Mouse (Mus musculus): Measurements from ENCODE around the gene Nmu.
A peak's percentile ranks its signal among the peaks of the same experiment; 100 is the strongest.

Gene Nmu

DNA sequence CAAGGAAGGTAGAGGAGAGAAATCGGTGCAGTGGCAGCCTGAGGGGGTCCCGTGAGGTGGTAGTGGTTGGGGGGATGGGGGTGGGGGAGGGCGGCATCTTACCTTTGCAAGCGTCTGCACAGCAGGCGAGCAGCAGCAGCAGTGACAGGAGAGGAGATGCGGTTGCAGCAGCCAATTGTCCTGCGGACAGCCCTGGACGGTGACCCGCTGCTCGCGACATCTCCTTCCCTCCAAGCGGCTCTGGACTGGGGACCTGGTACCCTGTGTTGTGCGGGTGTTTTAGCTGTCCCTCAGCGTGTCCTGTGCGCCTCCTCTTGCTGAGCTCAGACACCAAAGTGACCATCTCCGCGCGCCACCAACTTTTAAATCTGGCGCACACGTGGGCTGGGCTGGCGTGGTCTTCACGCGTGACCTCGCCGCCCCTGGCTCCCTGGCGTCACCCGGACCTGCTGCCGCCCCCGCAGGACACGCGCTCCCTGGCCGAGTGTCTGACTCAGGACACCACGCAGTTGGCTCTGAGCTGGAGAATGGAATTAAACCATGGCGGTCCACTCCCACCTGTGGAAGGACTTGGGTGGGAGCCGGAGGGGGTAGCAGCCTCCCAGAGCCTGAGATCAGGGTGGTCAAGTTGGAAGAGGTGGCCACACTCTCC, at the start of gene Nmu:
Nmu (minus strand) TSS at position 336 of the 652 bp plus-strand sequence.
- DNase-seq = peak; percentile 18 to 27

DNA sequence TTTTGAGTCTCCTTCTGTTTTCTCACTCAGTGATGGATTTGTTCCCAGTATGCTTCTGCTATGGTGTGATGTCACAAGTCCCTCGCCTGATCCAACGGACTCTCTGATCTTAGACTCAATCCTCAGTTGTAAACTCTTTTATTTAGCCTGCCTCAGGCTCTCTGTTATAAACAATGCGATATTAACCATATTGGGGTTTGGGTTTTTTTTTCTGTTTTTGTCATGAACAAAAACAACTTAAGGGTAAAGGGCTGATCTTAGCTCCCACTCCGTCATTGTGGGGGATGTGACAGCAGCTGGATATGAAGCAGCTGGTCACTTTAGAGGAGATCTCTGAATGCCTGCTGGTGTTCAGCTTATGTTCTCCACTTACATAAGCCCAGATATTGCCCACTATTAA, 48.1 kb upstream of the Nmu start:
- DNase-seq = peak; percentile 29 to 47

DNA sequence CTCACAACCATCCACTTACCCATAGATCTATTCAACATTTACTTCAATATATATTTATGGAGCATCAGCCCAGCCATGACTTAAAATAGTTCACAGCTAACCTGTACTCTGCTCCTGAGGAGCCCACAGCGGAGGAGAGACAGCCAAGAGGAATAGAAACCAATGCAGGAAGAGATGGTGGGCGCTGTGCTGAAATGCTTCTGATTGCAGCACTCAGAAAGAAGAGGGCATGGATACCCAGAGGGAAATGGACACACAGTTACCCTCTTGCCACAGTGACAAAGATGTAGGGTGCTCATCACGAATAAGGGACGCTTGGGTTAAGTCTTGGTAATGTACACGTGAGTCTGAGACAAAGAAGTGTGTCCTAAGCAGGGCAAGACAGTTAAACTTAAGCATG, 30.8 kb upstream of the Nmu start:
- no peak for DNase-seq

DNA sequence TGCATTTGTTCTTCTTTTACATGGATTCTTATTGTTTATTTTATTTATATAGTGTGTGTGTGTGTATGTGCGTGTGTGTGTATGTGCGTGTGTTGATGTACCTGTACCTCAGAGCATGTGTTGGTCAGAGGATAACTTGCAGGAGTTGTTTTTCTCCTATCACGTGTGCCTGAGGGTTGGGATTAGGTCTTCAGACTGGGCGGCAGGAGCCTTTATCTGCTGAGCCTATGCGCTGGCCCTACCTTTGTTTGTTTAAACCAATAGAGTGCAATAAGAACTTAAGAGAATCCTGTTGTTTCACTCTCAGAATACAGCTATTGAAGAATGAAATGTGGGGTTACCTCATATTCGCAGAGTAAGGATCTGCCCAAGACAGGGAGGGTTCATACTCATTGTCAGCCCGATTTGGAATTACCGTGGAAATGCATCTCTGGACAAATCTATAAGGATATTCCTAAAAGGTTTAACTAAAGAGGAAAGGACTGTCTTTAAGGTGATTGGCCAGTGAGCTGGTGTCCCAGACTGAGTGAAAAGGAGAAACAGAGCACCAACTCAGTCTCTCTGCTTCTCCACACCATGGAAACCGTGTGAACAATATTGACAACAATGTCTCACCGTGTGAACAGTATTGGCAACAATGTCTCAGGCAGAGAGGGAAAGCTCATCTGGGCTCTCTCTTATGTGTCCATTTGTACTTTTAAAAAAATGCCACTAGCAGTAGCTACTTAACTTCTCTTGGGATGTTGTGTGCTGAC, 25.6 kb upstream of the Nmu start:
- no peak for DNase-seq

DNA sequence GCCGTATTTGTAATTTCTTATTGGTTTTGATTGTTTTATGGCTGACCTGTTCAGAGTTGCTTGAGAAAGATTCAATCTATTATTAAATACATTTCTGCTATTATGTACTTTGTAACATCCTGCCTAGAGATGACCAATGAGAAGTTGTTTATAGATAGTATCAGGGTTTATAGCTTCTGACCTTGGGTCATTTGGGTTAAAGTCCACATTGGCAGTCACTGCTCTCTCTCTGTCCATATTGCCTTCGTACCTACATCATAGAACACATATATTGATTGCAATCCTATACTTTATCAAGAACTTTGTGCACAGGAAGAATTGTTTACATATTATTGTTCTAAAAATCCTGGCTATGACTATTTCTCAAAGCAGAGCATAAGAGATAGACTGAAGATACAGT, 24.9 kb upstream of the Nmu start:
- no peak for DNase-seq

DNA sequence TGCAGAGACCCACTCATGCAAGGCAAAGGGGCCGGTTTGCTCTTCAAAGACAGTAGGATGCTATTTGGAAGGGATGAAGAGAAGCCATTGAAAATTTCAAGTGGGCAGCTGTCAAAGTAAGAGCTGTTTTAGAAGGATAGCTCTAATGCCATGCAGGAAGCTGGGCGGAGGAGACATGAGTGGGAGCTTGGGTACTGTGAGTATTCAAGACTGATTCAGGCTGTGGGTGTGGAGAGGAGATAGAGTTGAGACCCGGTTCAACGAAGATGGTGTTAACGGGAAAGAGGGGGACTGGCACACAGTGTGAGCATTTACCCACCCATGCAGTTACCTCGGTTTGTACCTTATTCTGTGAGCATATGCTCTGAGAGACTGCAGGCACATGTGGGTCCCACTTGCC, 20.1 kb upstream of the Nmu start:
- no peak for DNase-seq

DNA sequence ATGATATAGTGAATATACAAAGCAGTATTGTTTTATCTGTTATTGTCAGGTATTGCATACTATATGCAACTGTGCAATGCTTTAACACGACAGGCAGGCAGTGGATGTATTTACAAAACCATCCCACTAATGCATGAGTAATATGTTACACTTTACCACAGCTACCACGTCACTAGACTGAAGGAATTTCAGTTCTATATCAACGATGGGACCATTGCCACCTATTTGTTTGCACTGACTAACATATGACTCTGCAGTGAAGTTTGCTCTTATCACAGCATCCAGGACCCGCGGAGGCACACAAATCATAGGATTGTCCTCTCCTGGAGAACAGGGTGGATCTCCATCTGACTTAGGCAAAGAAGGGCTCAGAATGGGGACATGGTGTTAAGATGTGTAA, 18.2 kb upstream of the Nmu start:
- no peak for DNase-seq

DNA sequence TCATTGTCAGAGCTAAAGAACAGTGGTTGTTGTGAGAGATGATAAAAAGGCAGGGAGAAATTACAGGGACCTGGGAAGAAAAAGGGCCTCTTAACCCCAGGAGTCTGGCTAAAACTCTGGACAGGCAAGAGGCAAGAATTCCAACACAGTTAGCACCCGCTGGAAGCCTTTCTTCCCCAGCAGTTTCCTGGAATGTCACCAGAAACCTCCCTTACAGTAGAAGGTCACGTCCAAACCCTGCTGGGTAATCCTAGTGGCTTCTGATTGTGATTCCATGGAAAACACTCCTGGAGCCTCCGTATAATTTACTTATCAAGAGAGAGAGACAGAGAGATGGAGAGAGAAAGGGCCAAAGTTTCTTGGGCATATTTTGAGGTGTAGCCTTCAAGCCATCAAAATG, 15.6 kb upstream of the Nmu start:
- DNase-seq = no peak

DNA sequence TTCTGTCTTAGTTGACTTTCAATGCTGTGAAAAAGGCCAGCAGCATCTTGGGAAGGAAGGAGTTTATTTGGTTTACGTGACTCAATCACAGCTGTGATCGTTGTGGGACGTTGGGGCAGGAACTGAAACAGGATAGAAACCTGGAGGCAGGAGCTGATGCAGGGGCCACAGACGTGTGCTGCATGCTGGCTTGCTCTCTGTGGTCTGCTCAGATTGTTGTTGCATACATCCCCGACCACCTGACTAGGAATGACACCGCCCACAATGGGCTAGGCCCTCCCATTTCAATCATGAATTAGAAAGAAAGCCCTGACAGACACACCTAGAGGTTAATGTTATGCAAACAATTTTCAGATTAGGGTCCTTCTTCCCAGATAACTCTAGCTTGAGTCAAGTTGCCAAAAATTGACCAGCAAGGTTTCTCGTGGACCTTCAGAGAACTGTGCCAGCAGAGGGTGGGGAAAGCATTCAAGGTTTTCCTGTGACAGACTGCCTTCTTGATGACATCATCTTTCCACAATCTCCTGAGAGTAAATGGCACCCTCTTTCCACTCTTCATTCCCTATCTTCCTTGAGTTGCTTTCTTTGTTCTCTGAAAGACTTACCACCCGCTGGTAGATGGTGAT, 5.7 kb upstream of the Nmu start:
- DNase-seq = no peak

DNA sequence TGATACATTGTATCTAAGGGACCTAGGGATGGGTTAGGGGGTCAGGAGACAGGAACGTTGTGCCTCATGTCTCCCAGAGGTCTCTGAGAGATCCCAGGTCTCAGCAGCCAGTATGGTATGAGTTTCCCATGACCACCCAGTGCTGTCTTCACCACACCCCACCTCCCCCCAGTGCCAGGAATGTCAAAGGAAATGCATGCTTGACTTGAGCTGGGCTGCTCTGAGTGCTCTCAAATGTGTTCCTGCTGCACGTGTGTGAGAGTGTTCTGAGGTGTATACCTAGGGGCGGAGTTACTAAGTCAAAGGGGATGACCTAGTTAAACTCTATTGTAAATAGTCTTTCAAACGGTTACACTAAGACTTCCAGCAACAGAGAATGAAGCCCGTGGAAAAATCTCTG, 1.8 kb upstream of the Nmu start:
- peak; percentile 10 to 19 for DNase-seq

DNA sequence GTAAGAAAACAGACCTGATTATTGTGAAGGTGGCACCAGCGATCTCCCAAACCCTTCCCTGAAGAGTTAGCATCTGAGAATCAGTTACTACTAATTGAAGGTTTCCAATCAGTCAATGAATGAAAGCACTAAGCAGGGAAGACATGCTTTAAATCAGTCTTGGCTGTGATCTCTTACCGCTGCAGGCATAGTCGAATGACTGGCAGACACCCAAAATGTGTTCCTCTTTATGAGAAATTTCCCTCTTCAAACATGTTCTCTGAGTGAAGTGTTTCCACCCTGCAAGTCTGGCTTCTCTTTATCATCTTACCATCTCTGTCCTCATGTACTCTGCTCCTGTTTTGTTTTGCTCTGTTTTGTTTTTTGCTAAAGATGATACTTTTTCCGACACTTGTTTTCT, 2.8 kb downstream of the Nmu start:
- no peak for DNase-seq

DNA sequence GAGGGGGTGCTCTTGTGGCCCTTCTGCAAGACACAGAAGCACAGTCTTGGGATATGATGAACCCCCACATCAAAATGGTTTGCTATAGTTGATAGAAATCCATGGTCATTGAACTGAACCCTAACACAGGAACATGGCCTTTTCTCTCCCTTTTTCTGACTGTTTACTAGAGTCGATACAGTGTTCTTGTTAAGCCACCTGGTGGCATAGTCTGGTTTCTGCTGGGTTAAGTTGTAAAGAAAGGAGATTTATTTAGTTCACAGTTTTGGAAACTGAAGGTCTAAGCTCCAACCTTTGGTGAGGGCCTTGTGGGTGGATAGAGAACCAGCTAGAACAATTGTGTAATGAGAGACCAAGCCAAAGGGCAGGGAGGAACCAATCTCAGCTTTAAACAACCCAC, 3.5 kb downstream of the Nmu start:
- DNase-seq = no peak

DNA sequence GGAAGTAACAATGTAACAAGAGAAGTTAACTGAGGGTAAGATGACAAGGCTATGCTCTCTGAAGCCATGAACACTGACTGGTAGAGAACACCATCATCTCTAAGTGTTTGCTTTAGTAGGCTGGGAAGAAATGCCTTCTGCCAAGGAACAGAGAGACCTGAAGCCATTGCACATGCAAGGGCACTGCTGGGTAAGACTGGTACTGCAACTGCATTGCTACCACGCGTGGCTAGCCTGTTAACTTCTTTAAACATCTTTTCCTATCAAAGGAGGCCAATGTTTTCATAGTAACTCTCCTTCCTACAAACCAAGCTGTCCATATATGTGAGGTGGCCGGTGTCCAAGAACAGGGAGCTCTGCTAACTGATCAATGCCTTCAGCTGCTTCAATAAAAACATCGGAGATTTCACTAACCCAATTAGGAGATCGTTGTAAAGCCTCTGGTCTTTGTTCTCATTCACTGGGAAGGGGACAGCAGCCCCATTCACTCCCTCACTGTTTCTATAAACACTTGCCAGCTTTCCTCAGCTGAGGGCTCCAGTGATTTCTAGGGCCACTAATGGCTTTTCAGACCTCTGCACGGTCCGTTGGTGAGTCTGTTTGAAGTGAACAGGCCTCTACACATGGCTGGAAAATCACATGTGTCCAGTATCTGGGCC, 11.5 kb downstream of the Nmu start:
- no peak for DNase-seq

DNA sequence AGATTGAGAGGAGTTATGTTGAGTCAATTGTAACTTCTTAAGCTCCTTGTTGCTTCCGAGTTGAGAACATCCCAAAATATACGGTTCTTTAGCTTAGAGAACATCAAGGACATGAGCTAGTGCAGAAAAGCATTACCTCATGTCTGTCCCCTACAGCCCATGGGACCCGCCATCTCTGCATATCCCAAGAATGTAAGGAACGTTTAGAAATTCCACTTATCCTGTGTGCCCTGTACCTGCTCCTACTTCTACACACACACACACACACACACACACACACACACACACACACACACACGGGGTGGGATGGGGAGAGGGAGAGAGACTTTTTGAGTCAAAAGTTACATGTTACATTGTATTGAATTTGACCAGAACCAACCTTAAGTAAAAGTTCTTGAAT, 12.1 kb downstream of the Nmu start:
- DNase-seq = no peak

DNA sequence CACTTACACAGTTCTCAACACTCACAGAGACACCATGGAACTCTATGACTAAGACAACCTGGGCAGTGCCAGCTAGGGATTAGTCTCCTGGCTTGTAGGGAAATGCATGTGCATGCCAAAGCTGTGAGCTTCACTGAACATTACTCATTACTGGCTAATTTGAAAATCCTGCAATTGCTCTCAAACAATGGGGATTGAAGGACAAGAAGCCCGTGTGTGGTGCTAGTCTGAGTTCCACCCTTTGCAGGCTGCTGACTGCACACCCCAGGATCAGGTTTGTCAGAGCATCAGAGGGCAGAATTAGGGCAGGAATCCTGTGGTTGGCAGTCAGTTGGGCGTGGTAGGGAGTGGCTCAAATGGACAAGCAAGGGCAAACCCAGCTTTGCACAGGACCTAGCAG, 17.5 kb downstream of the Nmu start:
- DNase-seq = no peak

DNA sequence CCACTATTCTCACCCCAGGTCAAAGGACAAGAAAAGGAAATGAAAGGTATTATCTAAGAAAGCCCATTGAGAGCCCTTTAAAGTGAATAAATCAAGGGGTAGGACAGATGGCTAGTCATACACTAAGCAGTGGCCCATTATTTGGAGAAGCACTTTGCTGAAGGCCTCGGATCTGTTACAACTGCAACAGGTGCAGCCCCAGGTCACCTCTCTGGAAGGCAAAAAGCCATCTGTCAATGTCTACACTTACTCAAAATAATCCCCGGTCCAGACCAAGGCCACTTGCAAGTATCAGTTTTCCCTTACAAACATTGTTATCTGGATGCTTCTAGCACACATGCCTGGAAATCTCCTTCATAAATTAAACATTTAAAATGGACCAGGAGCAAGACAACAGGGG, 22.7 kb downstream of the Nmu start:
- DNase-seq = no peak

DNA sequence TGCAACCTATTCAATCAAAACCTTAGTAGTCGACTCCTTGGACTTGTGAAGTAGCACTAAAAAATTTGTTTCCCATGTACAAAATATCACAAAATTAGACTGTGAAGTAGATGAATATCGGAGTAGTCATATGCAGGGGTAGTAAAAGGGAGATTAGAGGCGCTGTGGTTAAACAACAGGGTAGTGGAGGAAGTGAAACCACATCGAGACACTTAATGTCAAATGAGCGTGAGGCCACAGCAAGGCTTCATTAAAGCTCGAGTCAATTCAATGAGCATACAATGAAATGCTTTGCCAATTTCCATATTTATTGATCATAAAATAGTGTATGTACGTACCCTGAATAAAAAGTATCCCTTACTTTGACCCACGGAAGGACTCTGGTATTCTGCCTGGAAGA, 26.5 kb downstream of the Nmu start:
- no peak for DNase-seq

DNA sequence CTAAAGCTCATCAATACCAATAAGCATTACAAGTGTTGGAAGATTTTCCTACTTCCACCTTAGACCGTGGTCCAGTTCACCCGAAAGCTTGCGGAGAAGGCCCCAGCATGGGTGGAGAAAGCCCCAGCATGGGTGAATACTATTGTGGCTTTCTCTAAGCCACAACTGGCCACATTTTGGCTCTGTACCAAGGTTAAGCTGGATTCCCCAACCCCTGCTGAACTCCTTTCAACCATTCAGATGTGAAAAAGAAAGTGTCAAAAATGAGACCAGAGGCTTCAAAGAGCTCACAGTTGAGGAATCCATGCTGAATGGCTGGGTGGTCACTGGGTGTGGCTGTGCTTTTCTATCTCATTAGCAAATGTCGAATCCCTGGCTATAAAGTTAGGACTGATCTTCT, 29.8 kb downstream of the Nmu start:
- DNase-seq = no peak

DNA sequence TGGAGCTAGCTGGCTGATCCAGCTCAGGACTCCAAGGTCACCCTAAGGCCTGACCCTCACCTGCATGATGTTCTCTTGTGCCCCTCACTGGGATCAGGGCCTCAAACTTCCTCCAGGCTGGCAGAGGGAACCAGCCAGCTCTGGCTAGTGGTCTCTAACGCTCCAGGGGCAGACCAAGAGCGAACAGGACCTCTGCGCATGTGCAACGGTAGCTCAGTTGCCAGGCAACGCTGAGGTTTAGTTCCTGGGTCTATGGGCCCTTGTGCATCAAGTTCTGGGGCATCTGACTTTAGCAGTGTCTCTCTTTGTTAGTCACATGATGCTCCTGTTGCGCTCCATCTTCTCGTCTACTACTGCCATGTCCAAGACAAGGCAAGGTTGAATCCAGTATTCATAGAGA, 32.6 kb downstream of the Nmu start, which contains the start of gene Pdcl2:
Pdcl2 (minus strand) TSS at position 204 of the 400 bp plus-strand sequence.
- no peak for DNase-seq

DNA sequence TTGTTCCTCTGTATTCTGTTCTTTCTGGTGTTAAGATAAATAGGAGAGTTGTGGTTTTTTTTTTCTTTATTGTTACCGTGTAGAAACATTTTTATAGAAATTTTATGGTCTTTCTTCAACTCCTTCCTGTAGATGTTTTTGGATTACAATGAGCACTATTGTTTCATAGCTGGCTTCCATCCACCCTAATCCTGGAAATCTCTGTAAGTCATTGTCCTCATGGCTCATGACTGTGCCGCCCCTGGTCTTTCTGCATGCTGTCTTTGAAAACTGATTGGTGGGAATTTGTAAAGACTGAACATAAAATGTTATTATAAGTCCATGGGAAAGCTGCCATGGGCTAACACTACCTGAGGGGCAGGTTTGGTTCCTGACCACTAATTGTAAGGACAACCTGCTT, 36.3 kb downstream of the Nmu start:
- DNase-seq = no peak

DNA sequence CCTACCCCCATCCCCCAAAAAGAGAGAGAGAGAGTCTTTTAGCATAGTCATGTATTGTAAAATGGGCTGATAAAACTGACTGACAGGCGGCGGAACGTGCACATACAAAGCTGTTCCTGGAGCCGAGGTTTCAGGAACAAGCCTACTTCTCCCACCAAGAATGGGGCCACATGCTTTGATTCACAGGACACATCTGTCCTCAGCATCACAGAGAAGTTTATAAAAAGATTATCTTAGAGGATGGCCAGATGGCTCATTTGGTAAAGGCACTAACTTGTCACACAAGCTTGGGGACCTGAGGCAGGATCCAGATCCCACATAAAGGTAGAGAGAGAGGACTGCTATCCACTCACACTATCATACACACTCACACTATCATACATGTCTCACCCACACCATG, 38.5 kb downstream of the Nmu start:
- DNase-seq = no peak

DNA sequence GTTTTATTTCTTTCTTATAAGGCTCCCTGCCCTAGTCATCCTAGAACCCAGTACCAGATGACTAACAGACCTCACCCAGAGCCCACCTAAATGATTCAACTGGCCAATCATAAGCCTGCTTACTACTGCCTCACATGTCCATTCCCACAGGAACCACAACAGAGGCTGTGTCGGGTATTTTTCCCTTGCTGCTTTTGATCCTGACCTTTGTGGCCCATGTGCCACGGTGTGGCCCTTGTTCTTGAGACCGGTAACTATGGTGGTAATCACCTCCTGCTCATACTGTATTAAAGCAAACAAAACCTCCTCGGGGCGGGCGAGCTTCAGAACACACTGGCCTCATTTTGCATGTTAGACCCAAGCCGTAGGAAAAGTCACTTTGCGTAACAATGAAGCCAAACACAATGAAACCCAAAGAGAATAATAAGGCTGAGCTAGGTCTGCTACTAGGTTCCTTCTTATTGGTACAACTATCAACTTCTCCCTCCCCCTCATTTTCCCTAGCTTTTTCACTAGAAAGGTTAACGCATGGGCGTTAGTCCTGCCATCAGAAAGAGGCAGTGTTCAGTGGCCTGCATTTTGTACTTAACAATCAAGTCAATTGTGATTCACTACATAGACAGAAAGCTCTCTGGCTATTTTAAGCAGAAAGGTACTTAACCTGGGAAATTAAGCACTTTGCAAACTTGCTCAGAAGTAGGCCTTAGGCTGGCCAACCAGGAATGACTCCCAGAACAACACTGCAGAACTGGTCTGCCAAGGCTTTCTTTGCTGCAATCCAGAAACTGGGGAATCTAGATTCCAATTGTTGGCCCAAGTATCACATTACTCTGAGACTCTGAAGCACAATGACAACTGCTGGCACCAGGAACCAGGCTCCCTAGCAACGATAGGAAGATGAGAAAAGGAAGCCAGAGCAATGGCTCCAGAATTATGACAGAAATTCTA, 42.1 kb downstream of the Nmu start:
- no peak for DNase-seq

DNA sequence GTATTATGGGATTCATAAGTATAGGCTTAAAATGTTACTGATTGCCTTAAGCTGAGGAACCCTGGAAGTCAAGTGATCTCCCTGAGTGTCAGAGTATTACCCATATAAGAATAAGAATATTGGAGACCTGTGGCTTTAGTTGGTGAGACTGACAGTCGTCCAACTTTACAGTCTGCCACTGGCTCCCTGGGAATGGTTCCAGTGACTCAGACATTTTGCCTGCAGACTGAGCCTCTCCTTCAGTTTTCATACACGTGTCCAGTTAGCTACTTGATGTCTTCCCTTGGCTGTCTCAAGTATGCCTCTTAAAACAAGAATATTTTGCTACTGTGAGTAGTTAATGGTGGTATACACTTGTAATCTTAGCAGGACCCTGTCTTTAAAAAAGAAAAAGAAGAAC, 55.4 kb downstream of the Nmu start:
- DNase-seq = no peak

Measured in kidney, postnatal 4 days (tissue).